Mouse (Mus musculus): ENCODE measurements at regions not wholly inside any gene's neighbourhood (a gene's known extent, or its start where the extent isn't known, plus 50 kb on each side); places are given as distances from the start of the nearest gene placed in this dataset.

- CTCF ChIA-PET: no interaction called here
- in situ Hi-C loops (cut with MboI; ENCODE audit: low pct_unique_long_range_greater_than_20kb): no loop called here
- DNase-seq (ENCODE audit: low read depth, low spot score) (no peak), ATAC-seq (no peak)
- H3K27me3 ChIP-seq: no peaks in the 10 kb centered on the region
- POLR2A ChIA-PET: no interaction called here
- no peak for TF ChIP-seq CTCF (IDR thresholded peaks at IDR 0.05)
Measured at GRCm38 (mm10) chr5:133385374-133386349, 713.8 kb upstream of the Castor2 start.

- CTCF ChIA-PET: no interaction called here
- no peak for DNase-seq (ENCODE audit: low read depth, low spot score)
- POLR2A ChIA-PET: no interaction called here
- H3K27me3 ChIP-seq: no peaks in the 10 kb centered on the region
- in situ Hi-C loops (cut with MboI; ENCODE audit: low pct_unique_long_range_greater_than_20kb): no loop called here
- no peak for ATAC-seq
- TF ChIP-seq CTCF (IDR thresholded peaks at IDR 0.05): no peak
Measured at GRCm38 (mm10) chr5:133365771-133366170, 733.7 kb upstream of the Castor2 start.

GRCm38 (mm10) chr5:133347516-133347915 lies 752.0 kb upstream of the Castor2 start:
- in situ Hi-C loops (cut with MboI; ENCODE audit: low pct_unique_long_range_greater_than_20kb): no loop called here
- CTCF ChIA-PET: no interaction called here
- ATAC-seq (no peak), DNase-seq (ENCODE audit: low read depth, low spot score) (no peak)
- POLR2A ChIA-PET: no interaction called here
- no peaks in the 10 kb centered on the region for H3K27me3 ChIP-seq
- TF ChIP-seq CTCF (IDR thresholded peaks at IDR 0.05): no peak

GRCm38 (mm10) chr5:133341973-133342372 lies 757.5 kb upstream of the Castor2 start:
- ATAC-seq: no peak

GRCm38 (mm10) chr5:133320626-133321025 lies 777.5 kb upstream of the Auts2 start:
- CTCF ChIA-PET: no interaction called here
- ATAC-seq: no peak

More at GRCm38 (mm10) chr5:133341973-133342372, 757.5 kb upstream of the Castor2 start:
- CTCF ChIA-PET: no interaction called here
- TF ChIP-seq CTCF (IDR thresholded peaks at IDR 0.05): no peak
- in situ Hi-C loops (cut with MboI; ENCODE audit: low pct_unique_long_range_greater_than_20kb): no loop called here
- no peak for DNase-seq (ENCODE audit: low read depth, low spot score)
- no peaks in the 10 kb centered on the region for H3K27me3 ChIP-seq
- POLR2A ChIA-PET: no interaction called here

GRCm38 (mm10) chr5:133320206-133320605 lies 777.1 kb upstream of the Auts2 start:
- in situ Hi-C loops (cut with MboI; ENCODE audit: low pct_unique_long_range_greater_than_20kb): no loop called here
- no peak for DNase-seq (ENCODE audit: low read depth, low spot score)
- H3K27me3 ChIP-seq: no peaks in the 10 kb centered on the region
- no peak for TF ChIP-seq CTCF (IDR thresholded peaks at IDR 0.05)
- no peak for ATAC-seq
- ChIA-PET POLR2A (no interaction called here), CTCF (interaction anchor here (1.4 kb wide), 1 partner anchor 12 kb away, joined by 3 read pairs; no protein-coding TSS in a partner anchor)

More at GRCm38 (mm10) chr5:133320626-133321025, 777.5 kb upstream of the Auts2 start:
- POLR2A ChIA-PET: no interaction called here
- no peak for TF ChIP-seq CTCF (IDR thresholded peaks at IDR 0.05)
- no peak for DNase-seq (ENCODE audit: low read depth, low spot score)
- H3K27me3 ChIP-seq: no peaks in the 10 kb centered on the region
- in situ Hi-C loops (cut with MboI; ENCODE audit: low pct_unique_long_range_greater_than_20kb): no loop called here

- ChIA-PET POLR2A (no interaction called here), CTCF (no interaction called here)
- TF ChIP-seq CTCF (IDR thresholded peaks at IDR 0.05): no peak
- no peaks in the 10 kb centered on the region for H3K27me3 ChIP-seq
- DNase-seq (ENCODE audit: low read depth, low spot score) (no peak), ATAC-seq (no peak)
- in situ Hi-C loops (cut with MboI; ENCODE audit: low pct_unique_long_range_greater_than_20kb): no loop called here
Measured at GRCm38 (mm10) chr5:133314031-133314430, 770.9 kb upstream of the Auts2 start.

- ATAC-seq: no peak
- DNase-seq (ENCODE audit: low read depth, low spot score): no peak
- no peaks in the 10 kb centered on the region for H3K27me3 ChIP-seq
- no peak for TF ChIP-seq CTCF (IDR thresholded peaks at IDR 0.05)
- ChIA-PET POLR2A (no interaction called here), CTCF (no interaction called here)
- in situ Hi-C loops (cut with MboI; ENCODE audit: low pct_unique_long_range_greater_than_20kb): no loop called here
Measured at GRCm38 (mm10) chr5:133310979-133311890, 768.1 kb upstream of the Auts2 start.

- ChIA-PET CTCF (no interaction called here), POLR2A (no interaction called here)
- DNase-seq (ENCODE audit: low read depth, low spot score) (no peak), ATAC-seq (no peak)
- H3K27me3 ChIP-seq: no peaks in the 10 kb centered on the region
- TF ChIP-seq CTCF (IDR thresholded peaks at IDR 0.05): no peak
- in situ Hi-C loops (cut with MboI; ENCODE audit: low pct_unique_long_range_greater_than_20kb): no loop called here
Measured at GRCm38 (mm10) chr5:133267887-133268286, 724.7 kb upstream of the Auts2 start.

GRCm38 (mm10) chr5:133267356-133267755 lies 724.2 kb upstream of the Auts2 start:
- ATAC-seq: no peak
- DNase-seq (ENCODE audit: low read depth, low spot score): no peak
- in situ Hi-C loops (cut with MboI; ENCODE audit: low pct_unique_long_range_greater_than_20kb): no loop called here
- H3K27me3 ChIP-seq: no peaks in the 10 kb centered on the region
- POLR2A ChIA-PET: no interaction called here
- no peak for TF ChIP-seq CTCF (IDR thresholded peaks at IDR 0.05)
- CTCF ChIA-PET: no interaction called here

- in situ Hi-C loops (cut with MboI; ENCODE audit: low pct_unique_long_range_greater_than_20kb): no loop called here
- POLR2A ChIA-PET: no interaction called here
- no peak for TF ChIP-seq CTCF (IDR thresholded peaks at IDR 0.05)
Measured at GRCm38 (mm10) chr5:133264976-133265375, 721.8 kb upstream of the Auts2 start.

More at GRCm38 (mm10) chr5:133264976-133265375, 721.8 kb upstream of the Auts2 start:
- CTCF ChIA-PET: no interaction called here
- H3K27me3 ChIP-seq: no peaks in the 10 kb centered on the region
- ATAC-seq: no peak
- no peak for DNase-seq (ENCODE audit: low read depth, low spot score)
